Mouse (Mus musculus): ENCODE data around the gene Ylpm1.

DNA sequence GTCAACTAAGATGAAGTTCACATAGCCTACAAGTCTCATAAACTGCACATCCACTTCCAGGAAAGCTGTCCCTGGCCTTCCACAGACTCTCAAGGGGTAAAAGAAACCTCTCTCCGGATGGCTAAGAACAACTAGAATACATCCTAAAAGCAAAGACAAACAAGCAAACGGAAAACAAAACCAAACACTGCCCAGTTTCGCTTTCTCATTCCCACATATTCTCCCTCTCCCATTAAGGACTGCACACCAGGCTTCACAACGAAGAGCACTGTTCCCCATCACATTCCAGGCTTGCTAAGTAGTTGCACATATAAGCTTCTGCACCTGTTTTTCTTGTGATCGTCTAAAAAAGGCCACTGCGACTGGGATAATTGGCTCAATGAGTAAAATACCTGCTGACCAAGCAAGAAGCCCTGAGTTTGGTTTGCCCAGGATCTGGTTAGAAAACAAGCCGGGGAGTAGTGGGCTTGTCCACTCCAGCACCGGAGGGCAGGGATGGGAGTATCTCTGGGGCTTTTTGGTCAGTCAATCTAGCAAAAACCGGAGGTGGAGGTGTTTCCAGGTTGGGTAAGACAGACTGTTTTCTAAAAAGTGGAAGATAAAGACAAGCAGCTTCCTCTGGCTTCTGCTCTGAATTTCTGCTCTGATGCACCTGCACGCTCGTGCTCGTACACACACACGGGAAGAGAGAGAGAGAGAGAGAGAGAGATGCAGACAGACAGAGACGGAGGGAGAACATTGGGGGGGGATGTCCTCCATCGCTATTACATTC, 26.3 kb upstream of the Ylpm1 start:
- TF ChIP-seq EP300 (optimal IDR thresholded peaks at IDR 0.05) (no peak), CTCF (IDR thresholded peaks at IDR 0.05; ENCODE audit: low read depth) (no peak)

All from stomach, postnatal 0 days (tissue).